In genomic region chr5:72899255-72899654, GRCm38 (mm10) we compare ENCODE assay signal across 14 mouse cellular contexts.
"Had no signal": no experiment of that assay in that cellular context is flagged by ENCODE, and none has a peak within 500 bp of the region (broad histone marks: within the 10 kb centered on the region; RNA-seq: fewer than 3 reads in every experiment).

No protein-coding gene starts in this region.

- H3K27me3 ChIP-seq: midbrain, embryonic 12.5 days; midbrain, embryonic 15.5 days; neural tube, embryonic 12.5 days; stomach, embryonic 15.5 days had no signal

- H3K4me1 ChIP-seq: midbrain, embryonic 15.5 days; neural tube, embryonic 12.5 days; stomach, embryonic 15.5 days had no signal

- H3K36me3 ChIP-seq: midbrain, embryonic 10.5 days; midbrain, embryonic 12.5 days; midbrain, embryonic 15.5 days; neural tube, embryonic 12.5 days; stomach, embryonic 15.5 days had no signal

- H3K9me3 ChIP-seq: midbrain, embryonic 10.5 days; midbrain, embryonic 12.5 days; midbrain, embryonic 15.5 days; neural tube, embryonic 12.5 days; stomach, embryonic 15.5 days had no signal

- H3K4me3 ChIP-seq: midbrain, embryonic 10.5 days; midbrain, embryonic 12.5 days; midbrain, embryonic 15.5 days; neural tube, embryonic 12.5 days; stomach, embryonic 15.5 days had no signal

- ATAC-seq: midbrain, embryonic 15.5 days had no signal

- DNase-seq: lung, adult 18-20 months; lung, embryonic 14.5 days; lung, postnatal 10 days; lung, postnatal 4 days; right cerebral cortex, postnatal 14 days; thymus, adult 2 months; thymus, postnatal 25 days; thymus, postnatal 4 days had no signal

- H3K4me2 ChIP-seq: lung, embryonic 14.5 days; midbrain, embryonic 12.5 days; midbrain, embryonic 15.5 days; neural tube, embryonic 12.5 days; stomach, embryonic 15.5 days had no signal

- H3K9ac ChIP-seq: lung, embryonic 14.5 days; midbrain, embryonic 12.5 days; midbrain, embryonic 15.5 days; neural tube, embryonic 12.5 days; stomach, embryonic 15.5 days had no signal

- H3K27ac ChIP-seq: midbrain, embryonic 10.5 days; midbrain, embryonic 12.5 days; midbrain, embryonic 15.5 days; neural tube, embryonic 12.5 days; stomach, embryonic 15.5 days; stomach, postnatal 0 days had no signal
